In genomic region chr3:22008432-22008831, GRCm38 (mm10) we compare ENCODE assay signal across 13 mouse cellular contexts.
"Had no signal": no experiment of that assay in that cellular context is flagged by ENCODE, and none has a peak within 500 bp of the region (broad histone marks: within the 10 kb centered on the region; RNA-seq: fewer than 3 reads in every experiment).

No protein-coding gene starts in this region.

- DNase-seq: kidney, postnatal 25 days; liver, embryonic 13.5 days; liver, postnatal 0 days; midbrain, embryonic 14.5 days; thymus, adult 2 months; thymus, postnatal 25 days had no signal

- H3K4me1 ChIP-seq: limb, embryonic 10.5 days; liver, embryonic 13.5 days; lung, embryonic 15.5 days; neural tube, embryonic 12.5 days; stomach, embryonic 15.5 days had no signal

- H3K4me3 ChIP-seq: left cerebral cortex, adult 2 months; limb, embryonic 10.5 days; liver, embryonic 13.5 days; lung, embryonic 15.5 days; midbrain, embryonic 10.5 days; neural tube, embryonic 12.5 days; stomach, embryonic 15.5 days had no signal

- H3K36me3 ChIP-seq: limb, embryonic 10.5 days; liver, embryonic 13.5 days; lung, embryonic 15.5 days; midbrain, embryonic 10.5 days; neural tube, embryonic 12.5 days; stomach, embryonic 15.5 days had no signal

- H3K27ac ChIP-seq: hindbrain, postnatal 0 days; left cerebral cortex, adult 2 months; limb, embryonic 10.5 days; liver, embryonic 13.5 days; lung, embryonic 15.5 days; midbrain, embryonic 10.5 days; neural tube, embryonic 12.5 days; stomach, embryonic 15.5 days had no signal

- ATAC-seq: hindbrain, postnatal 0 days; liver, postnatal 0 days had no signal

- H3K9ac ChIP-seq: liver, embryonic 13.5 days; liver, postnatal 0 days; lung, embryonic 15.5 days; neural tube, embryonic 12.5 days; stomach, embryonic 15.5 days had no signal

- H3K9me3 ChIP-seq: limb, embryonic 10.5 days; liver, embryonic 13.5 days; lung, embryonic 15.5 days; midbrain, embryonic 10.5 days; neural tube, embryonic 12.5 days; stomach, embryonic 15.5 days had no signal

- H3K27me3 ChIP-seq: liver, embryonic 13.5 days; lung, embryonic 15.5 days; neural tube, embryonic 12.5 days; stomach, embryonic 15.5 days had no signal

- H3K4me2 ChIP-seq: liver, embryonic 13.5 days; lung, embryonic 15.5 days; neural tube, embryonic 12.5 days; stomach, embryonic 15.5 days had no signal
